Mouse (Mus musculus): ENCODE measurements around the gene Itgam. TPM values are rescaled to one million over a fixed set of nuclear protein-coding genes. Genes with fewer than 3 reads are reported as not detected.
"Not testable (repeated sequence)": the region's sequence is repeated elsewhere in the genome, so short reads cannot be mapped to it uniquely, and the experiment has no call there.

Itgam gene
- polyA plus RNA-seq (2012; ENCODE audit: insufficient read depth, insufficient read length, missing spikeins): 4.6 and 6.0 TPM in 2 replicates

DNA sequence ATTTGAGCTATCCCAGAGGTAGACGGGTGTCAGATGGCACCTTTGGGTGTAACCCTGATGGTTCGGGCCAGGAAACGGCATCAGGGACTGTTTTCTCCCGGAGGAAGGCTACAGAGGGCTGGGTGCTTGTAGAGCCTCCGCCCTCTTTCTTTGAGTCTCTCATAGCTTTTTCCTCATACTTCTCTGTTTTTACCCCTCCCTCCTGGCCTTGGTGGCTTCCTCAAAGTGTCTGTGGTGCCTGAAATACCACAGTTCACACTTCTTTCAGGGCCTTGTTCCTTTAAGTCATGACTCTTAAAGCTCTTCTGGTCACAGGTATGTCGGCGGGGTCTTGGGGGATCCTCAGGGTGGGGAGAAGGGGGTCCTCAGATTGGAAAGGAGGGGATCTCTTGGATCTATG, at the start of gene Itgam, which contains the start of gene Gm49368:
Gene Itgam, plus strand, starts transcription at position 185 of the 400 bp plus-strand sequence.
Gene Gm49368, plus strand, starts transcription at position 228 of the 400 bp plus-strand sequence.
- Histone ChIP-seq H3K27ac (replicated peaks; ENCODE audit: low read depth, low read length) (peak within 1 kb of the TSS; percentile 5), H3K4me1 (ENCODE audit: control insufficient read depth, insufficient read depth, insufficient read length, low read length) (no peaks in the 10 kb centered on the region), H3K4me3 (ENCODE audit: insufficient read depth, low read depth, low read length) (no peak within 1 kb of the TSS)

DNA sequence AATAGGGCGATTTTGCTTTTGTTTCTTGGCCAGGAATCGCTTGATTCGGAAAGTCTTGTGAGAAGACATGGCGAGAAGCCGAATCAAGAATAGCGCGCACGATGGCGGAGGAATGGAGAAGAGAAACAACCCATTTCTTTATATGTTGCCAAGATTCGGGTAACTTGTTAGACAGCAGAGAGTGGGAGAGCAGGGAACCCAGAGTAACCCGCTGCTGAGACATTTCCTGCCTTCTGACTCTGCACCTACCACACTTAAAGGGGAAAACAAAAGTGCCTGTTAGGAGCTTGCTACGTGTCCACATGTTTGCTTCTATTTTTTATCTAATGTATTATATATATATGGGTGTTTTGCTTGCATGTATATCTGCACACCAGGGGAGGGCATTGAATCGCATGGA, 49.3 kb upstream of the Itgam start:
- Histone ChIP-seq H3K4me1 (ENCODE audit: control insufficient read depth, insufficient read depth, insufficient read length, low read length) (no peaks in the 10 kb centered on the region), H3K4me3 (ENCODE audit: insufficient read depth, low read depth, low read length) (no peak overlapping the region), H3K27ac (replicated peaks; ENCODE audit: low read depth, low read length) (no peak overlapping the region)

DNA sequence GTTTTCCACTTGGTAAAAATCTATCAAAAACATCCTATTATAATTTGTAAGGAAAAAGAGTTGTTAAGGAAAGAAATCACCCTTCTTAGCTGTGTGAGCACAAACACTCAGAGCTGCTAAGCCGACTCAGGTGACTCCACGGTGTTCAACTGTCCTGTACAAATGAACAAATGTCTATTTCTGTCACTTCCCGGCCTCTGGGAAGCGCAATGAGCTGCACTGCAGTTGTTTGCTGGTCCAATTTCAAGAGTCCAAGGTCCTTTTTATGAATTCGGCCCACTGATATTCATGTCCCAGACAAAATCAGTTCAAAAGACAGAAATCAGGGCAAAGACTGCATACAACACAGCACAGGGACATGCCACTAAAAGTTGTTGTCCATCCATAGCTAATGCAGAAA, 46.3 kb upstream of the Itgam start:
- H3K27ac ChIP-seq (replicated peaks; ENCODE audit: low read depth, low read length); H3K4me1 ChIP-seq (ENCODE audit: control insufficient read depth, insufficient read depth, insufficient read length, low read length); H3K4me3 ChIP-seq (ENCODE audit: insufficient read depth, low read depth, low read length): not testable (repeated sequence)

DNA sequence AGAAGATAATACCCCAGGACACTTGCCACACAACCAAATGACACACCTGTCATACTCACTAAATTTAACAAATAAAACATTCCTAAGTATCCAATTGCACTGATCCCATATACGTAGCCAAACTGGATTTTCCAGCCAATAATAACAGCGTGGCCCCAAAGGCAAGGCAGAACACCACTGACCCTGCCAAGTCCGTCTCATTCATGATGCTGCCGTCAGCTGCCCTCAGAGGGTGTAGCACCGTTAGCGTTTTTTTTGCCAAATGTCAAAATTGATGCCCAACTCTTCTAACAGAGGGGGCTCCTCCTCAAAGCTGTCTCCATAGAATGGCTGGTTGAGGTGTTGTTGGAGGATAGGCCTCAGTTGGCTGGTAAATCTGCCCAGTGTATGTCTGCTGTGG, 45.8 kb upstream of the Itgam start:
- no peak overlapping the region for H3K4me3 ChIP-seq (ENCODE audit: insufficient read depth, low read depth, low read length)
- no peak overlapping the region for H3K27ac ChIP-seq (replicated peaks; ENCODE audit: low read depth, low read length)
- no peaks in the 10 kb centered on the region for H3K4me1 ChIP-seq (ENCODE audit: control insufficient read depth, insufficient read depth, insufficient read length, low read length)

GRCm38 (mm10) chr7:128018275-128018674, 44.2 kb upstream of the Itgam start:
- no peaks in the 10 kb centered on the region for H3K4me1 ChIP-seq (ENCODE audit: control insufficient read depth, insufficient read depth, insufficient read length, low read length)
- no peak overlapping the region for H3K27ac ChIP-seq (replicated peaks; ENCODE audit: low read depth, low read length)
- H3K4me3 ChIP-seq (ENCODE audit: insufficient read depth, low read depth, low read length): no peak overlapping the region

DNA sequence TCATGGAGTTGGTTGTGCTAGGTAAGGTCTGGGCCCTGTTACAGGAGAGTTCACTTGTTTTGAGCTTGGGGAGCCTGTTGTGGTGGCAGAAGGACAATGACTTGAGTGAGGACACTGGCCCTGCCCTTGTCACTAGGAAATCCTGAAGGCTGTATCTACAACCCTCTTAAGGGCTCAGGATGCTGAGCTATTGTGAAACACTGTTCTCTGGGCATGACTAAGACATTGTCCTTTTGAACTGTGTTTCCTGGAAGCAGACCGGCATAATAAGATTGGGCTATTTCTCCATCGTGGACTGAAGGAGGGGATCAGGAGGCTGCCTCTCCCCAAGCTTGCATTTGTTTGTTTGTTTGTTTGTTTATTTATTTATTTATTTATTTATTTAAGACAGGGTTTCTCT, 43.3 kb upstream of the Itgam start:
- Histone ChIP-seq H3K27ac (replicated peaks; ENCODE audit: low read depth, low read length) (no peak overlapping the region), H3K4me1 (ENCODE audit: control insufficient read depth, insufficient read depth, insufficient read length, low read length) (no peaks in the 10 kb centered on the region), H3K4me3 (ENCODE audit: insufficient read depth, low read depth, low read length) (no peak overlapping the region)

DNA sequence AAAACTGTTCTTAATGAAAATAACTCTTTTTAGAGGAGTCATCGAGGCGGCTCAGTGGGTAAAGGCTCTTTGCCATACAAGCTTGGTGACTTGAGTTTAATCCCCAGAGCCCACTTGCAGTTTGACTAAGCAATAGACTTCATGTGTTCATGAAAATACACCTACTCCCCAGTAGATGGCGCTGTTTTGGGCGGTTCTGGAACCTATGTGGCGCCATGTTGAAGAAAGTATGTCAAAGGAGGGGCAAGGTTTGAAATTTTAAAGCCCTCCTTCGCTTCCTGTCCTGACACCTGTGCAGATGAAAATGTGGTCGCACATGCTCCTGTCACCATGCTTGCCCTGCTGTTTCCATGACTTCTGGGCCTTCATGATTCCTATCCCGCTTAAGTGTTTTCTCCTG, 39.5 kb upstream of the Itgam start:
- Histone ChIP-seq H3K27ac (replicated peaks; ENCODE audit: low read depth, low read length) (no peak overlapping the region), H3K4me3 (ENCODE audit: insufficient read depth, low read depth, low read length) (no peak overlapping the region), H3K4me1 (ENCODE audit: control insufficient read depth, insufficient read depth, insufficient read length, low read length) (no peaks in the 10 kb centered on the region)

DNA sequence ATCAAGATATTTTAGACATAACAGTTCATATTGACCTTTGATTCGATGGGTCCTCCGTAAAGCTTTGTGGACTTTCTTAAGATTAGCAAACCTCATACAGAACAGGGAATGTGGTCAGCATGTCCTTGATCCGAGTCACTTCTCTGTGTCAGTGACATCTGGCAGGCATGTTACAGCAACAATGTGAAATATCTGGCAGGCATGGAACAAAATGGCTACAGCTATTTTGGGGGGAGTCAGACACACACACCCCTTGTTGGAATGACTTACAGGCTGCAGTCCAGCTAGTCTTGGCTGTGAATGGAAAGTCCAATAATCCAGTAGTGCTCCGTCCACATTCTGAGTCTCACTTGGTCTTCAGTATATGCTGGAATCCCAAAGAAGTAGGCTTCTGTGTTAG, 38.9 kb upstream of the Itgam start:
- Histone ChIP-seq H3K4me3 (ENCODE audit: insufficient read depth, low read depth, low read length) (no peak overlapping the region), H3K4me1 (ENCODE audit: control insufficient read depth, insufficient read depth, insufficient read length, low read length) (no peaks in the 10 kb centered on the region), H3K27ac (replicated peaks; ENCODE audit: low read depth, low read length) (no peak overlapping the region)

DNA sequence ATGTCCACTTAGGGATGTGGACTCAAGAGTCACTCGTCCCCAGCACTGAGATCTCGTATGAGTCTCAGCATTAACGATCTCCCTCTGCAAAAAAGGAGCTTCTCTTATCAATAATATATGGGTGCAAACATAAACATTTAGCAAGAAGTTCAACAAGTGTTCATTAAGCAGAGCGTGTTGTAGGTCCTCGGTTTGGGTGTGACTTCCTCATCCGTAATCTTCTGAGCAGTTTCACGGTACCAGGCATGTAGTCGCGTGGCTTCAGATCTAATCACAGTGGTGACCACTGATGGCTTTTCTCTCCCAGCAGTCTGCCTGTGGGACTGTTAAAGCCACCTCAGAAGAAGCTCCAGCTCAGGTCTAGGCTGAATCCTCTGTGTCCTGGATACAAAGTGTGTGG, 38.1 kb upstream of the Itgam start:
- Histone ChIP-seq H3K27ac (replicated peaks; ENCODE audit: low read depth, low read length) (no peak overlapping the region), H3K4me3 (ENCODE audit: insufficient read depth, low read depth, low read length) (no peak overlapping the region), H3K4me1 (ENCODE audit: control insufficient read depth, insufficient read depth, insufficient read length, low read length) (no peaks in the 10 kb centered on the region)

GRCm38 (mm10) chr7:128024932-128025331, 37.5 kb upstream of the Itgam start:
- no peak overlapping the region for H3K4me3 ChIP-seq (ENCODE audit: insufficient read depth, low read depth, low read length)
- H3K27ac ChIP-seq (replicated peaks; ENCODE audit: low read depth, low read length): no peak overlapping the region
- H3K4me1 ChIP-seq (ENCODE audit: control insufficient read depth, insufficient read depth, insufficient read length, low read length): no peaks in the 10 kb centered on the region

DNA sequence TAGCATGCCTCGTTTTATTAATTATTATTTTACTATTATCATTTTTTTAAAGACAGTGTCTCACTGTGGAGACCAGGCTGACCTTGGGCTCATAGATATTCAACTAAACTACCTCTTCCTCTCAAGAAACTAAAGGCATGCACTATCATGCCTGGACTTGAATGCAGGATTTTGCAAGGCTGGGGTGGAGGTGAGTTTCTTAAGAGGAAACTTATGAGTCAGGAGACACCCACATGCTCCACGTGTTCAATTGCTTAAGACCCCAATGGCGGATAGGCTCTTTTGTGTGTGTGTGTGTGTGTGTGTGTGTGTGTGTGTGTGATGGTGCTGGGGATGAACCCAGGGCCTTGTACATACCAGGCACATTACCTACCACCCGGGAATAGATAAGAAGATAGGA, 37.1 kb upstream of the Itgam start:
- H3K4me1 ChIP-seq (ENCODE audit: control insufficient read depth, insufficient read depth, insufficient read length, low read length): no peaks in the 10 kb centered on the region
- no peak overlapping the region for H3K27ac ChIP-seq (replicated peaks; ENCODE audit: low read depth, low read length)
- no peak overlapping the region for H3K4me3 ChIP-seq (ENCODE audit: insufficient read depth, low read depth, low read length)

- H3K4me1 ChIP-seq (ENCODE audit: control insufficient read depth, insufficient read depth, insufficient read length, low read length): no peaks in the 10 kb centered on the region
- H3K27ac ChIP-seq (replicated peaks; ENCODE audit: low read depth, low read length): no peak overlapping the region
- H3K4me3 ChIP-seq (ENCODE audit: insufficient read depth, low read depth, low read length): no peak overlapping the region
Measured at GRCm38 (mm10) chr7:128031403-128031976, 30.9 kb upstream of the Itgam start.

DNA sequence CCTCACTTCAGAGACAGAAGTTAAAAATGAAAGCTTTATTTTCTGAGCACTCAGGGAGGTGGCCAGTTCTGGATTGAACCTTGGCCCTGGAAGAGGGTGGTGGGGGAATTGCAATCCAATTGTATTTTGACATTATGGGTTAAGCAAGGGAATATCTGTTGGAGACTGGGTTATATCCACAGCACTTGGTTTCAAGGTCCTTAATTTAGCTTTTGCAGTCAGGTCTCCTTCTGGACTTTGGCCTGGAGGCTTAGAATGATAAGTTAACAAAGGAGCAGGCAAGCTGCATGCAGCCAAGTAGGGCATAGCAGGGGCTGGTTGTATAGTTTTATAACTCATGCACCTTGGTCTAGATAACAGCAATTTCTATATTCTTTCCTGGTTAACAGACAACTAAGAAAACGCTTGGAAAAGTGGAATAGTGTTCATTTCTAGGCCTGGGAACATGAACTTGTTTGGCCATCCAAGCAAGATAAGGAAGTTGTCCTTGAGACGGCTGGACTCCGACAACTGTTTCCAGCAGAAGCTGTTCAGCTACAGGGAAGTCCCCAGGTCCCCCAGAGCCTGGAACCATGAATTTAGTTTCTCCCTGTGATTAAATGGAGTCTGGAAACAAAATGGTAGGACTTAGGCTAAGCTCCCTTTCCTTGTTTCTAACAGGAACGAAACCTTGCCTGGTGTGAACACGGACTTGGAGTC, 30.0 kb upstream of the Itgam start:
- Histone ChIP-seq H3K4me1 (ENCODE audit: control insufficient read depth, insufficient read depth, insufficient read length, low read length) (no peaks in the 10 kb centered on the region), H3K27ac (replicated peaks; ENCODE audit: low read depth, low read length) (no peak overlapping the region), H3K4me3 (ENCODE audit: insufficient read depth, low read depth, low read length) (no peak overlapping the region)

GRCm38 (mm10) chr7:128032989-128033293, 29.5 kb upstream of the Itgam start:
- Histone ChIP-seq H3K4me1 (ENCODE audit: control insufficient read depth, insufficient read depth, insufficient read length, low read length) (no peaks in the 10 kb centered on the region), H3K4me3 (ENCODE audit: insufficient read depth, low read depth, low read length) (no peak overlapping the region), H3K27ac (replicated peaks; ENCODE audit: low read depth, low read length) (no peak overlapping the region)

- H3K4me1 ChIP-seq (ENCODE audit: control insufficient read depth, insufficient read depth, insufficient read length, low read length): no peaks in the 10 kb centered on the region
- no peak overlapping the region for H3K27ac ChIP-seq (replicated peaks; ENCODE audit: low read depth, low read length)
Measured at GRCm38 (mm10) chr7:128033616-128034015, 28.8 kb upstream of the Itgam start.

DNA sequence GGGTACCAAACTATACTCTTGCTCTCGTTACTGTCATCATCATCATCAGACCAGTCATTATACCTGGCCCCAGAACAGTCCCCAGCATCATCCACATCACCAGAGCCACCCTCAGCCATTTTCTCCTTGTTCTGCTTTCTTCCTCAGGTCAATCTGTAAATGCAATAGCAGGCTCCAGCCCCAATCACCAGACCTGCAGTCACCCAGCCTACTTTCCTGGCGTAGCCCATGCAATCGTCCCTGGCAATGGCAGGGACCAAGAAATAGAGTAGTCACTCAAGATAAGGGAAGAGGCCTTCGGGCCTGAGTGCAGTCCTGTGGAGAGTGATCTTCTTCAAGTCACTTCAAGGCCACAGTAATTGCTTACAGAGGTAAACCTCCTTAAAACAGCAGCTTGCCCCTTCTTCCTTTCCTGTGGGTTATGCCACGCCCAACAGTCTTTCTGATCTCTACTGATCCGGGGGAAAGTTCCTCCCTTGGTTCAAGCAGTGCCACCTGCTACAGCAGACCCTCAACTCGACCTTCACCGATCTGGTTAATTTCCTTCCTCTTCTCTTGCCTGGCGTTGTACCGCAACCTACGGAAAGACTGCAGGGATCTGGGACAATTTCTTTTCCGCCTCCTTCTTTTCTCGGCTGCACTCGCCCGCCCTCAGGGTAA, 20.1 kb upstream of the Itgam start:
- not testable (repeated sequence) for H3K4me1 ChIP-seq (ENCODE audit: control insufficient read depth, insufficient read depth, insufficient read length, low read length)

More at GRCm38 (mm10) chr7:128033616-128034015, 28.8 kb upstream of the Itgam start:
- no peak overlapping the region for H3K4me3 ChIP-seq (ENCODE audit: insufficient read depth, low read depth, low read length)

More for the DNA sequence above, 20.1 kb upstream of the Itgam start:
- H3K27ac ChIP-seq (replicated peaks; ENCODE audit: low read depth, low read length); H3K4me3 ChIP-seq (ENCODE audit: insufficient read depth, low read depth, low read length): not testable (repeated sequence)
